9 mouse cellular contexts compared by ENCODE assay signal in genomic region chr9:123150241-123151020, GRCm38 (mm10). TPM values are rescaled to one million over a fixed set of nuclear protein-coding genes. Genes with fewer than 3 reads are reported as not detected.
A peak's percentile ranks its signal among the peaks of the same experiment; 100 is the strongest.
DNase-seq lines count a peak whose midpoint lies in the region; ATAC-seq and TF ChIP-seq lines count a peak whose summit lies in the region.
"Had no signal": no experiment of that assay in that cellular context is flagged by ENCODE, and none has a peak within 500 bp of the region (broad histone marks: within the 10 kb centered on the region; RNA-seq: fewer than 3 reads in every experiment).

Clec3b (plus strand) TSS chr9:123150946.

- peak; percentile 43 for DNase-seq in liver, adult 2 months (ENCODE audit: extremely low read depth, low read depth, low spot score)
- DNase-seq in cerebellum, adult 9-10 months, result peak; percentile 27
- peak; percentile 74 for DNase-seq in kidney, adult 9 months
- DNase-seq in lung, postnatal 4 days, result peak; percentile 62 to 84
- no peak for DNase-seq in left cerebral cortex, adult 2 months (ENCODE audit: extremely low spot score in 1 of 2, low spot score in 2 of 2)
- no peak for DNase-seq in midbrain, embryonic 14.5 days
- DNase-seq: liver, embryonic 13.5 days had no signal

- no peaks in the 10 kb centered on the region for H3K79me2 ChIP-seq in liver, adult 2 months (ENCODE audit: control insufficient read depth, insufficient read depth, low read length)

- H3K36me3 ChIP-seq in liver, adult 2 months (ENCODE audit: control insufficient read depth, insufficient read depth, low read length), result no peaks in the 10 kb centered on the region
- H3K36me3 ChIP-seq in liver, embryonic 12.5 days, result peaks cover 5% of the 10 kb centered on the region; the same call in 1 of the 2 replicates
- no peaks in the 10 kb centered on the region for H3K36me3 ChIP-seq in midbrain, embryonic 14.5 days (ENCODE audit: control insufficient read depth, insufficient read depth, low read length)
- H3K36me3 ChIP-seq: liver, embryonic 13.5 days had no signal

- H3K4me3 ChIP-seq in liver, adult 2 months (ENCODE audit: insufficient read depth, low read depth, low read length), result no peak within 1 kb of the TSS
- no peak within 1 kb of the TSS for H3K4me3 ChIP-seq in liver, embryonic 12.5 days
- no peak within 1 kb of the TSS for H3K4me3 ChIP-seq in left cerebral cortex, adult 2 months
- H3K4me3 ChIP-seq in midbrain, embryonic 14.5 days (replicated peaks; ENCODE audit: low read depth, low read length), result no peak within 1 kb of the TSS
- H3K4me3 ChIP-seq: liver, embryonic 13.5 days had no signal

- no peak within 1 kb of the TSS for H3K27ac ChIP-seq in liver, adult 2 months (replicated peaks; ENCODE audit: insufficient read depth, low read depth, low read length)
- H3K27ac ChIP-seq in liver, embryonic 12.5 days, result no peak within 1 kb of the TSS
- H3K27ac ChIP-seq in left cerebral cortex, adult 2 months, result no peak within 1 kb of the TSS
- H3K27ac ChIP-seq in midbrain, embryonic 14.5 days (replicated peaks; ENCODE audit: low read depth, low read length), result no peak within 1 kb of the TSS
- H3K27ac ChIP-seq: liver, embryonic 13.5 days had no signal

- intact Hi-C loops in left cerebral cortex, adult 2 months (cut with DNase I), result no loop called here

- no peaks in the 10 kb centered on the region for H3K4me1 ChIP-seq in liver, adult 2 months (ENCODE audit: control insufficient read depth, insufficient read depth, low read length)
- H3K4me1 ChIP-seq in liver, embryonic 12.5 days, result 0 out of 2 replicates have a peak, but pooled peaks cover 3% of the 10 kb centered on the region
- no peaks in the 10 kb centered on the region for H3K4me1 ChIP-seq in midbrain, embryonic 14.5 days (ENCODE audit: control insufficient read depth, insufficient read depth, low read length)
- H3K4me1 ChIP-seq: liver, embryonic 13.5 days had no signal

- H3K27me3 ChIP-seq in liver, adult 2 months (ENCODE audit: control insufficient read depth, insufficient read depth, low read length), result no peaks in the 10 kb centered on the region
- H3K27me3 ChIP-seq in liver, embryonic 12.5 days (replicated peaks), result no peaks in the 10 kb centered on the region
- no peaks in the 10 kb centered on the region for H3K27me3 ChIP-seq in midbrain, embryonic 14.5 days (ENCODE audit: control insufficient read depth, insufficient read depth, low read length)
- H3K27me3 ChIP-seq: liver, embryonic 13.5 days had no signal

- H3K9me3 ChIP-seq in liver, embryonic 12.5 days (replicated peaks), result peaks cover 5% of the 10 kb centered on the region
- no peaks in the 10 kb centered on the region; the same call in 1 of the 2 replicates for H3K9me3 ChIP-seq in midbrain, embryonic 14.5 days (ENCODE audit: control insufficient read depth, low read length)

- no peak within 1 kb of the TSS for H3K9ac ChIP-seq in liver, adult 2 months (ENCODE audit: low read depth, low read length)
- H3K9ac ChIP-seq in liver, embryonic 12.5 days, result no peak within 1 kb of the TSS
- no peak within 1 kb of the TSS for H3K9ac ChIP-seq in midbrain, embryonic 14.5 days (replicated peaks; ENCODE audit: low read length)
- H3K9ac ChIP-seq: liver, embryonic 13.5 days had no signal

- 77% methylated on average over 5 of the region's 5 CpGs for WGBS in liver, adult 2 months
- 69% methylated on average over 5 of the region's 5 CpGs for WGBS in liver, embryonic 12.5 days (ENCODE audit: insufficient replicate concordance)
- WGBS in midbrain, embryonic 14.5 days, result 79% methylated on average over 5 of the region's 5 CpGs

- no peak for TF ChIP-seq CTCF in liver, adult 2 months (IDR thresholded peaks at IDR 0.05; ENCODE audit: low read depth, low read length)
- no peak for TF ChIP-seq CTCF in left cerebral cortex, adult 2 months (IDR thresholded peaks at IDR 0.05)

- TF ChIP-seq POLR2A in liver, adult 2 months (IDR thresholded peaks at IDR 0.05; ENCODE audit: extremely low read depth, insufficient read depth, low read length), result no peak

- ATAC-seq in liver, embryonic 12.5 days, result no peak
- no peak for ATAC-seq in inflammation-experienced regulatory T-cells, adult 6 months
- ATAC-seq in midbrain, embryonic 14.5 days (ENCODE audit: low FRiP score, low TSS enrichment), result no peak

- no peak within 1 kb of the TSS for H3K4me2 ChIP-seq in liver, embryonic 12.5 days
- no peak within 1 kb of the TSS for H3K4me2 ChIP-seq in midbrain, embryonic 14.5 days (ENCODE audit: low read length)
- H3K4me2 ChIP-seq: liver, embryonic 13.5 days had no signal

RNA-seq across cellular contexts. Expression of gene Clec3b, which starts in this region (rescaled TPM):
- total RNA-seq in liver, adult 2 months (2014; rRNA removed), result 0.65 and 1.0 TPM in 2 replicates
- polyA plus RNA-seq in liver, adult 2 months (2012; rRNA removed), result 0.29 and 0.73 TPM in 2 replicates
- polyA plus RNA-seq in liver, embryonic 12.5 days (2016; fragmentation: Nextera tagmentation; extraction: Ambion mirVana), result not detected in 2 replicates
- polyA plus RNA-seq in inflammation-experienced regulatory T-cells, adult 6 months (2017; shearing (Covaris generic)), result under 1 TPM in 1 of 3 experiments, not detected in 2; 0.46 TPM
- total RNA-seq in left cerebral cortex, adult 2 months (2021), result 1 to 10 TPM; 2.6 to 3.1 TPM
- polyA plus RNA-seq in midbrain, embryonic 14.5 days (2014; fragmentation: Nextera tagmentation; extraction: Ambion mirVana), result 0.51 and 0.53 TPM in 2 replicates

Comparison
In these comparisons a context has a peak if more than half of its experiments do, and no peak if none do; other contexts are left out.
1. DNase-seq: peak in liver, adult 2 months (single experiment), cerebellum, adult 9-10 months (single experiment), kidney, adult 9 months (single experiment) and lung, postnatal 4 days (2 of 2); none in left cerebral cortex, adult 2 months (0 of 2) and midbrain, embryonic 14.5 days (single experiment).